Mouse (Mus musculus) ES-Bruce4 (cell line): Measurements from ENCODE around the gene Gramd4. TPM values are rescaled to one million over a fixed set of nuclear protein-coding genes. Genes with fewer than 3 reads are reported as not detected.
A peak's percentile ranks its signal among the peaks of the same experiment; 100 is the strongest.
"Not testable (repeated sequence)": the region's sequence is repeated elsewhere in the genome, so short reads cannot be mapped to it uniquely, and the experiment has no call there.

Source experiments
- H3K27ac ChIP-seq: 2 replicates; pipeline ENCODE4 v1.5.1; 2012; ENCODE audit warnings: low read length, inconsistent platforms; ENCODE audit not compliant: insufficient read depth
- H3K27me3 ChIP-seq: 2 replicates; pipeline ENCODE4 v1.6.1; 2012; ENCODE audit warnings: mild to moderate bottlenecking, low read length, inconsistent platforms; ENCODE audit not compliant: control insufficient read depth, poor library complexity, insufficient read depth, severe bottlenecking
- H3K36me3 ChIP-seq: 2 replicates; pipeline ENCODE4 v1.6.1; 2012; ENCODE audit warnings: inconsistent platforms, mild to moderate bottlenecking, low read length, moderate library complexity; ENCODE audit not compliant: control insufficient read depth, poor library complexity, insufficient read depth, severe bottlenecking
- H3K4me1 ChIP-seq: one replicate; pipeline ENCODE4 v1.8.1; 2011; ENCODE audit warnings: low read length; ENCODE audit not compliant: control insufficient read depth, insufficient read depth
- H3K4me3 ChIP-seq: 2 replicates; pipeline ENCODE4 v1.5.1; 2011; ENCODE audit warnings: low read depth, mild to moderate bottlenecking, low read length
- H3K9ac ChIP-seq: 2 replicates; pipeline ENCODE4 v1.6.1; 2012; ENCODE audit warnings: low read depth, mild to moderate bottlenecking, inconsistent platforms; ENCODE audit not compliant: poor library complexity, severe bottlenecking
- H3K9me3 ChIP-seq: replicated peaks from 2 replicates; pipeline ENCODE4 v1.6.1; 2012; ENCODE audit warnings: mild to moderate bottlenecking, low read length, inconsistent platforms; ENCODE audit not compliant: control insufficient read depth, poor library complexity, insufficient read depth, severe bottlenecking
- CTCF ChIP-seq: IDR thresholded peaks from one replicate; pipeline ENCODE4 v1.8.1; 2011; ENCODE audit warnings: low read depth, low read length
- EP300 ChIP-seq: IDR thresholded peaks from 2 replicates; pipeline ENCODE4 v1.6.1; 2011; ENCODE audit warnings: low read depth, low read length; ENCODE audit not compliant: insufficient read depth
- POLR2A ChIP-seq: IDR thresholded peaks from one replicate; pipeline ENCODE4 v1.8.1; 2011; ENCODE audit warnings: low read length; ENCODE audit not compliant: insufficient read depth
- polyA plus RNA-seq: library from polyadenylated mRNA; stranded (reverse); fragments of >200 nt; gene quantifications from 2 replicates; pipeline ENCODE4 v1.2.4, GENCODE M21; 2011; ENCODE audit warnings: low read depth; ENCODE audit not compliant: missing spikeins, insufficient read depth, insufficient read length

Gene Gramd4
- polyA plus RNA-seq, 1 experiment = 22.6 TPM

DNA sequence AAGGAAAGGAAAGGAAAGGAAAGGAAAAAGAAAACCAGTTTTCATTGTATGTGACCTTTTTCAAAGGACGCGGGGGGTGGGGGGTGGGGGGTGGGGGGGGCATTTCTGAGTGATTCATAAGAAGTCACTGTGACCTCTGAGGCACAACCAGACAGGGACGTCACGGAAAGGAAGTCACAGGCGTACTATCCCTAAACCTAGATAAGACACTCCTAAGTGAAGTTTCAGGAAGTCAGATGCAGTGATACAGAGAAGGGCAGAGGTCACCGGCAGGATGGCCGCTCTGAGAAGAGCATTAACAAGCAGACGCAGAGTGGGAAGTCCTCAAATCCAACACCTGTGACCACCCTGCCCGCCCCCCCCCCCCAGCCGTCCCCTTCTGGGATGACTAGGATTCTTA lies 103.4 kb downstream of the Gramd4 start:
- Histone ChIP-seq H3K9me3 (no peaks in the 10 kb centered on the region), H3K9ac (no peak overlapping the region), H3K27me3 (no peaks in the 10 kb centered on the region), H3K36me3 (no peaks in the 10 kb centered on the region), H3K4me1 (no peaks in the 10 kb centered on the region), H3K4me3 (no peak overlapping the region), H3K27ac (no peak overlapping the region)
- TF ChIP-seq CTCF = no peak

DNA sequence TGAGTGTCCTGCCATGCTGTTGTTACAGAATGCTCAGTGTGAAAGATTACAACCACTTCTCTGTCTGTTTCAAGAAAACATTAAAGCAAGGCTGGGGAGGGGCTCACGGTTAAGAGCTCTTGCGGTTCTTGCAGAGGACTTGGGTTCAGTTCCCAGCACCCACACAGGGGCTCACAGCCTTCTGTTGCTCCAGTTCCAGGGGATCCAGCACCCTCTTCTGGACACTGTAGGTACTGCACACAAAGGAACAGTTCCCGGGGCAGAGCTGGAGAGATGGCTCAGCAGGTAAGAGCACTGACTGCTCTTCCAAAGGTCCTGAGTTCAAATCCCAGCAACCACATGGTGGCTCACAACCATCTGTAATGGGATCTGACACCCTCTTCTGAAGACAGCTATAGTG lies 104.3 kb downstream of the Gramd4 start:
- H3K36me3 ChIP-seq, H3K4me1 ChIP-seq, H3K9ac ChIP-seq, H3K27me3 ChIP-seq, H3K9me3 ChIP-seq, H3K27ac ChIP-seq, H3K4me3 ChIP-seq: not testable (repeated sequence)
- peak; percentile 49 for TF ChIP-seq CTCF

DNA sequence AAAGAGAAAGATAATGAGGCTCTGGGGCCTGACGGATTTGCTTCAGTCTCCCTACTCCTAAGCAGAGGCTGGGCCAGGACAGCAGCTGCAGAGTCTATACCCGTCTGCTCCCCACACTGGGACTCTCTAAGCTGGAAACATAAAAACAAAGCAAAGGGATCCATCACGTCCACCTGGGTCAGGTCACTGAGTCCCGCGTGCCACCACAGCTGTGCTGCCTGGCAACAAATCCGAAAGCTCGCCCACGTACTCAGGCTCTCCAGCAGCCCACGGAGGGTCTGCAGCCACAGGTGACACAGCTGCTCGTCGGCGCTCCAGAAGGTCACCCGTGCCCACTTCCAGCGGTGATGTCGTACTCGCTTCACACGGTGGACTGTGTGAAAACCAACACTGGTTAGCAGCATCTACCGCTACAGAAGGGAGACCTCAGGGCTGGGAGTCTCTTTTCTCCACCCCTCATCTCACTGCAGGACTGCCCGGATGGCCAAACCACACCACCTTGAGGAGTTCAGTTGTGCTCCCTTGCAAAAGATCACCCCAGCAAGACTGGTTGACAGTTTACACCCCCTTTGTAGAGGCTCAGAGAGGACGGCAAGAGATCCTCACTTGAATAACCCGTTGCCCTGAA lies 107.3 kb downstream of the Gramd4 start:
- H3K4me1 ChIP-seq = peaks cover 2% of the 10 kb centered on the region
- no peak for TF ChIP-seq EP300
- no peaks in the 10 kb centered on the region for H3K9me3 ChIP-seq
- H3K27me3 ChIP-seq = no peaks in the 10 kb centered on the region
- no peak overlapping the region for H3K4me3 ChIP-seq
- no peak overlapping the region for H3K9ac ChIP-seq
- no peaks in the 10 kb centered on the region for H3K36me3 ChIP-seq
- H3K27ac ChIP-seq = no peak overlapping the region

DNA sequence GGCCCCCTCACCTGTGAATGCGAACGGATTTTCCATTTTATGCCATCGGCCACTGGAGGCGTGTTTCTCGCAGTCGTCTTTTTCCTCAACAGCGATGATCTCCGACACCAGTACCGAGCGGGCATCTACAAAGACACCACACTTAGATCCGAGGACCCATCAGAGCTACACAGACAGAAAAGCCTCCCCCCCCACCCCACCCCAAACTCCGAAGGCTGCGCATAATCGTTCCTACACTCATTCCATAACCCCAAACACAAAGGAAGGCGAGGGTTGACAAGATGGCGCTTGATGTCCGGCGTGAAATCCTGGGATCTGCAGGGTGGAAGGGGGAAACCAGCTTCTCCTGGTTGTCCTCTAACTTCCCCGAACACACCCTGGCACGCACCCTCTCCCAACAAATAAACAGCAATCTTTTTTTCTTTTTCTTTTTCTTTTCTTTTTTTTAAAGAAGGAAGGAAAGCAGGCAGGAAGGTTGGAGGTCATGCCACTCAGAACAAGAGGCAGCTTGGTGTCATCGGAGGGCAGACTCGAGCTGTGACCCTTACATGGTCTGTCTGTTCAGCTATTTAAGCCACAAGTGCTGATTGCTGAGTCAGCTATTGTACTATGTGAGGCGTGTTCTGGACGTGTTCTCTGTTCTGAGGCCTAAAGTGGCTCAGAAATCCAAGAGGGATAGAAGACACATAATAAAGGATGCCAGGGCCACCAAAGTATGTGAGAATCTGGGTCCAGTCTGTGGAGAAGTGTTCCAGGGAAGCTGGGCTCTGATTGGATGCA lies 108.5 kb downstream of the Gramd4 start:
- no peak overlapping the region for H3K27ac ChIP-seq
- H3K4me3 ChIP-seq = no peak overlapping the region
- no peaks in the 10 kb centered on the region for H3K27me3 ChIP-seq
- H3K4me1 ChIP-seq = peaks cover 2% of the 10 kb centered on the region
- H3K9ac ChIP-seq = no peak overlapping the region
- no peak for TF ChIP-seq CTCF
- TF ChIP-seq EP300 = no peak
- TF ChIP-seq POLR2A = no peak
- H3K36me3 ChIP-seq = no peaks in the 10 kb centered on the region
- no peaks in the 10 kb centered on the region for H3K9me3 ChIP-seq

DNA sequence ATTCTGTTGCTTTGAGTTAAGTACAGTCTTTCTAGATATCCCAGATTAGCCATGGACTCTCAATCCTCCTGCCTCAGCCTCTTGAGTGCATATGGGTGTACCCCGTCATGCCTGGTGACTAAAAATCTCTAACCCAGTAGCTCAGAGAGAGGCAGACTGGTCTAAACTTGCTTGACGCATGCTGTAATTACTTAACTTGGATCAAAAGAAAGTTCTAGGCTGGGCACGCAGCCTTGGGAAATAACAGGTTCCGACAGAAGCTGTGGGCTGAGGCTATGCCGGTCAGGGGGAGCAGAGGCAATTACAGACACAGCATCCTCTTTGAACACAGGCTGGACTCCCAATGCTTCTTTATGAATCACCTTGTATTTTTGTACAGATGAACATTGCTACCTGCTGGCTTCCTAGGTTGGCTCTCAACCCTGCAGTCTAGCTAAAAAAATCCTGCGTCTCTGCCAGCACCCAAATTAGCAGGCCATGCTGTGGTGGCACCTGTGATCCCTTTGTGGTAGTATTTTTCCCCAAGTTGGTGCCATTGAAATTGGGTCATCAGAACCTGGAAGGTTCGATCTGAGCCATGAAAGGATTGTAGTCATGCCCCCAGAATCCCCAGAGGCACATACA lies 109.6 kb downstream of the Gramd4 start:
- Histone ChIP-seq H3K27me3 (no peaks in the 10 kb centered on the region), H3K27ac (no peak overlapping the region), H3K9me3 (no peaks in the 10 kb centered on the region), H3K4me1 (peaks cover 2% of the 10 kb centered on the region), H3K4me3 (no peak overlapping the region), H3K9ac (no peak overlapping the region), H3K36me3 (no peaks in the 10 kb centered on the region)
- TF ChIP-seq POLR2A = no peak
- TF ChIP-seq CTCF = no peak
- no peak for TF ChIP-seq EP300

DNA sequence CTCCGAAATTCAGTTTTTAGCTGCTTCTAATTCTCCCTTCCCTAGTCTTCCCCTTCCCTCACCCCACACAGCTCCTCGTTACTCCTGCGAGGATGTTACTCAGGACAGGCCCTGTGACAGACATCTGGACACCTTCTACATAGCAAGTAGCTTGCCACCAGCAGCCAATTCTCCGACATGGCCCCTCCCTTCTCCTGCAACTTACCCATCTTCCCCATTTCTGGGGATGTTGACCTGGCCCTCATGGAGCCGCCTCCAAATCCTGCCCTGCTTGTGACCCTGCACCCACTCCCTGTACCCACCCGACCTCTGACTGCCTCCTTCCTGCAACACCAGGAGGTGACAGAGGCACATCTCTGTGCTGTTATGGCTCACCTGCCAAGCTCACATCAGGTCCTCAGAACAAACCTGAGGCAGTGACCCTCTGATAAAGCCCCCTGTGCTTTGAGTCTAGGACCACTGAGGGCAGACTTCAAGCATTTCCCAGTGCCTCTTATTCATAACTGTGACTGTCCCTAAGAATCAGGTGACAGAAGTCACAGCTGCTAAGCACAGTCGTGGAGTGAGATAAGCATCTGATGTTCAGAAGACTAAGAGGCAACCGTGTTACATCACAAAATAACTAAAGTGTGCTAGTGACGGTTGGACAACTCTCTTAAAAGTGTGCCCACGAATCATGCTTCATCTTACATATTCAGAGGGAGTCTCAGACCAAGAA lies 110.5 kb downstream of the Gramd4 start:
- H3K4me1 ChIP-seq = peaks cover 2% of the 10 kb centered on the region
- H3K36me3 ChIP-seq = no peaks in the 10 kb centered on the region
- no peak overlapping the region for H3K4me3 ChIP-seq
- H3K9me3 ChIP-seq = no peaks in the 10 kb centered on the region
- no peak for TF ChIP-seq EP300
- TF ChIP-seq POLR2A = no peak
- no peak overlapping the region for H3K9ac ChIP-seq
- no peak overlapping the region for H3K27ac ChIP-seq
- no peaks in the 10 kb centered on the region for H3K27me3 ChIP-seq
